Mouse (Mus musculus): ENCODE data around the gene Abi3bp.

DNA sequence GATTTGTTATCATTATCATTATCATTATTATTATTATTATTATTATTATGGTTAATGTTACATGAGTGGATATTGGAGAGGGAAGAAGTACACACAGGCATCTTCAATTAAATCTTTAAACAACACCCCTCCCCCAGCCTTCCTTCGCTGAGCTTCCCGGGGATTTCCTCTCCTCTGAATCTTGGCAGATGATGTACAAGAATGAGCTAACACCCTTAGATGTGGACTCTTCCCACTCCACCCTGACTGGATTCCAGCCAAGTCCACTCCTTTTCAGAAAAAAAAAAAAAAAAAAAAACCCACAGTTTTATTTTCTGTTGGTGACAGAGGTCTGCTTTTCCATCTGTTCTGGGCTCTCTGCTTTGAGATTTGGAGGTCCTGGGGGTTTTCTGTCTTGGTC lies 23.8 kb downstream of the Abi3bp start:
- TF ChIP-seq CTCF (IDR thresholded peaks at IDR 0.05; ENCODE audit: extremely low read depth, insufficient read length, insufficient replicate concordance, low read depth, low read length) (no peak), POLR2A (IDR thresholded peaks at IDR 0.05; ENCODE audit: low read depth, low read length) (no peak)

Data from small intestine, adult 2 months (tissue).